Mouse (Mus musculus) inflammation-experienced regulatory T-cells, adult 6 months (primary cell): ENCODE data around the gene Ankrd34c. TPM values are rescaled to one million over a fixed set of nuclear protein-coding genes. Genes with fewer than 3 reads are reported as not detected.

ENCODE experiments used
- polyA plus RNA-seq, 3 experiments: library from polyadenylated mRNA; unstranded; fragments of 100-300 nt; shearing (Covaris generic); gene quantifications; one replicate each; pipeline ENCODE4 v1.2.1; 2017

The Ankrd34c gene
- polyA plus RNA-seq, 3 experiments from 2014 or later, result not detected

Other genes with a start within 250 kb of the Ankrd34c start
- gene Minar1, start 115.3 kb downstream of the Ankrd34c start, polyA plus RNA-seq, result not detected
- 10 to 100 TPM; 60.5 to 76.9 (median 66.8) TPM for gene Tmed3, start 33.4 kb downstream of the Ankrd34c start, polyA plus RNA-seq
- gene Rasgrf1, start 171.4 kb upstream of the Ankrd34c start, polyA plus RNA-seq, result under 1 TPM in 2 of 3 experiments, not detected in 1; 0.30 to 0.47 TPM